Mouse (Mus musculus) kidney, adult 2 months (tissue): ENCODE data around the gene H2-Aa. TPM values are rescaled to one million over a fixed set of nuclear protein-coding genes. Genes with fewer than 3 reads are reported as not detected.
A peak's percentile ranks its signal among the peaks of the same experiment; 100 is the strongest.

ENCODE experiments used
- DNase-seq: peaks from one replicate; pipeline ENCODE4 v3.0.0; 2021
- H3K27ac ChIP-seq: fragments of 200-500 bp; 2 replicates; pipeline ENCODE4 v1.5.1; 2012; ENCODE audit warnings: low read depth, low read length, control low read depth, inconsistent platforms; ENCODE audit not compliant: insufficient read depth
- H3K27me3 ChIP-seq: fragments of 200-500 bp; replicated peaks from 2 replicates; pipeline ENCODE4 v1.6.1; 2012; ENCODE audit warnings: mild to moderate bottlenecking, moderate library complexity, low read length, inconsistent platforms; ENCODE audit not compliant: control insufficient read depth, insufficient read depth
- H3K36me3 ChIP-seq: fragments of 200-500 bp; 2 replicates; pipeline ENCODE4 v1.6.1; 2012; ENCODE audit warnings: mild to moderate bottlenecking, moderate library complexity, low read length, inconsistent platforms; ENCODE audit not compliant: control insufficient read depth, insufficient read depth
- H3K4me1 ChIP-seq: fragments of 200-500 bp; 2 replicates; pipeline ENCODE4 v1.6.1; 2011; ENCODE audit warnings: low read length; ENCODE audit not compliant: control insufficient read depth, insufficient read depth
- H3K4me3 ChIP-seq: fragments of 200-500 bp; 2 replicates; pipeline ENCODE4 v1.5.1; 2011; ENCODE audit warnings: mild to moderate bottlenecking, low read depth, low read length, control low read depth; ENCODE audit not compliant: insufficient read depth
- CTCF ChIP-seq: fragments of 200-500 bp; conservative IDR thresholded peaks from 2 replicates; pipeline ENCODE4 v1.5.1; 2011; ENCODE audit warnings: low read depth, mild to moderate bottlenecking, control low read depth, low read length, moderate library complexity, mixed read lengths; ENCODE audit not compliant: insufficient read depth, insufficient read length
- POLR2A ChIP-seq: fragments of 200-500 bp; IDR thresholded peaks from one replicate; pipeline ENCODE4 v1.6.1; 2011; ENCODE audit warnings: low read depth, low read length, control low read depth
- WGBS: fragments of 180-500 bp; shearing (Covaris S2); methylation state at CpG from one replicate; pipeline ENCODE4 v1.1.7; 2018; 5-methylcytosine and 5-hydroxymethylcytosine counted together
- polyA plus RNA-seq: library from polyadenylated mRNA; depleted of rRNA; stranded (reverse); fragments of >200 nt; gene quantifications from 2 replicates; pipeline ENCODE4 v1.2.3, GENCODE M21; 2012

H2-Aa gene
- polyA plus RNA-seq, 1 experiment, result 298 TPM

- no peaks in the 10 kb centered on the region for H3K36me3 ChIP-seq
- no peak for DNase-seq
- H3K27me3 ChIP-seq, result peaks cover 1% of the 10 kb centered on the region; the same call in 1 of the 2 replicates
- H3K27ac ChIP-seq, result no peak overlapping the region
- no peaks in the 10 kb centered on the region for H3K4me1 ChIP-seq
- 62% methylated on average over 3 of the region's 3 CpGs for WGBS
- H3K4me3 ChIP-seq, result no peak overlapping the region
- no peak for TF ChIP-seq CTCF
- no peak for TF ChIP-seq POLR2A
These were observed 38.3 kb downstream of the H2-Aa start for GRCm38 (mm10) chr17:34249361-34249760.

- peaks cover 1% of the 10 kb centered on the region; the same call in 1 of the 2 replicates for H3K27me3 ChIP-seq
- no peaks in the 10 kb centered on the region for H3K36me3 ChIP-seq
- WGBS, result 52% methylated on average over 2 of the region's 2 CpGs
- no peaks in the 10 kb centered on the region for H3K4me1 ChIP-seq
- DNase-seq, result no peak
- no peak overlapping the region for H3K4me3 ChIP-seq
- TF ChIP-seq POLR2A (no peak), CTCF (no peak)
- no peak overlapping the region for H3K27ac ChIP-seq
These were observed 38.9 kb downstream of the H2-Aa start for GRCm38 (mm10) chr17:34248764-34249163.

GRCm38 (mm10) chr17:34247047-34247446 is 40.6 kb downstream of the H2-Aa start:
- Histone ChIP-seq H3K4me3 (no peak overlapping the region), H3K27ac (no peak overlapping the region), H3K27me3 (peaks cover 1% of the 10 kb centered on the region; the same call in 1 of the 2 replicates), H3K4me1 (no peaks in the 10 kb centered on the region), H3K36me3 (no peaks in the 10 kb centered on the region)
- WGBS, result 86% methylated on average over 3 of the region's 3 CpGs
- no peak for TF ChIP-seq POLR2A
- TF ChIP-seq CTCF, result no peak
- no peak for DNase-seq

- TF ChIP-seq CTCF, result no peak
- no peak for TF ChIP-seq POLR2A
- 74% methylated on average over 4 of the region's 4 CpGs for WGBS
- no peak for DNase-seq
- no peaks in the 10 kb centered on the region for H3K36me3 ChIP-seq
- no peaks in the 10 kb centered on the region for H3K4me1 ChIP-seq
- H3K4me3 ChIP-seq, result no peak overlapping the region
- peaks cover 1% of the 10 kb centered on the region; the same call in 1 of the 2 replicates for H3K27me3 ChIP-seq
- no peak overlapping the region for H3K27ac ChIP-seq
These were observed 43.0 kb downstream of the H2-Aa start for GRCm38 (mm10) chr17:34244656-34245055.

GRCm38 (mm10) chr17:34240916-34241315 is 46.7 kb downstream of the H2-Aa start:
- DNase-seq, result no peak
- TF ChIP-seq CTCF, result no peak
- no peak for TF ChIP-seq POLR2A
- 74% methylated on average over 6 of the region's 6 CpGs for WGBS
- Histone ChIP-seq H3K4me1 (no peaks in the 10 kb centered on the region), H3K36me3 (no peaks in the 10 kb centered on the region), H3K27me3 (no peaks in the 10 kb centered on the region), H3K4me3 (no peak overlapping the region), H3K27ac (no peak overlapping the region)

GRCm38 (mm10) chr17:34240366-34240765 is 47.3 kb downstream of the H2-Aa start:
- H3K27me3 ChIP-seq, result no peaks in the 10 kb centered on the region
- WGBS, result 55% methylated on average over 3 of the region's 3 CpGs
- H3K36me3 ChIP-seq, result no peaks in the 10 kb centered on the region
- H3K4me3 ChIP-seq, result no peak overlapping the region
- no peaks in the 10 kb centered on the region for H3K4me1 ChIP-seq
- DNase-seq, result no peak
- peak overlapping the region; percentile 66; the same call in 1 of the 2 replicates for H3K27ac ChIP-seq
- TF ChIP-seq CTCF (no peak), POLR2A (no peak)

GRCm38 (mm10) chr17:34239601-34240041 is 48.0 kb downstream of the H2-Aa start:
- TF ChIP-seq CTCF (no peak), POLR2A (no peak)
- WGBS, result 17% methylated on average over 10 of the region's 10 CpGs
- peak; percentile 60 for DNase-seq

More at GRCm38 (mm10) chr17:34239601-34240041, 48.0 kb downstream of the H2-Aa start:
- H3K27ac ChIP-seq, result peak overlapping the region; percentile 93
- H3K36me3 ChIP-seq, result no peaks in the 10 kb centered on the region
- no peak overlapping the region for H3K4me3 ChIP-seq
- H3K4me1 ChIP-seq, result no peaks in the 10 kb centered on the region
- no peaks in the 10 kb centered on the region for H3K27me3 ChIP-seq
